Mouse (Mus musculus) liver, adult 2 months (tissue): ENCODE results near the gene Nav2.
A peak's percentile ranks its signal among the peaks of the same experiment; 100 is the strongest.

Experiments used
- CTCF ChIP-seq: fragments of 200-500 bp; IDR thresholded peaks from 2 replicates; pipeline ENCODE4 v1.5.1; 2011; ENCODE audit warnings: low read depth, low read length, control low read depth
- POLR2A ChIP-seq: fragments of 200-500 bp; IDR thresholded peaks from 2 replicates; pipeline ENCODE4 v1.6.1; 2011; ENCODE audit warnings: low read length, control low read depth; ENCODE audit not compliant: insufficient read depth; ENCODE audit errors: extremely low read depth

GRCm38 (mm10) chr7:49467861-49468260 is 559.3 kb downstream of the Nav2 start:
- TF ChIP-seq CTCF (peak; percentile 60), POLR2A (no peak)
